Mouse (Mus musculus) megakaryocyte, embryonic 14.5 days (primary cell): ENCODE measurements around the gene Mei4. TPM values are rescaled to one million over a fixed set of nuclear protein-coding genes. Genes with fewer than 3 reads are reported as not detected.

Experiments
- H3K27me3 ChIP-seq: replicated peaks from 2 replicates; pipeline ENCODE3; 2012; ENCODE audit warnings: inconsistent platforms
- H3K36me3 ChIP-seq: replicated peaks from 2 replicates; pipeline ENCODE3; 2012; ENCODE audit warnings: low read length, inconsistent platforms, mixed read lengths
- H3K4me1 ChIP-seq: 2 replicates; pipeline ENCODE4 v1.6.1; 2012; ENCODE audit warnings: inconsistent platforms
- H3K4me3 ChIP-seq: replicated peaks from 2 replicates; pipeline ENCODE3; 2012; ENCODE audit warnings: moderate library complexity, mild to moderate bottlenecking, inconsistent platforms
- H3K9me3 ChIP-seq: 2 replicates; pipeline ENCODE4 v1.6.1; 2012; ENCODE audit warnings: inconsistent platforms
- FLI1 ChIP-seq: IDR thresholded peaks from 2 replicates; pipeline ENCODE4 v1.6.1; 2012; ENCODE audit warnings: low read length, inconsistent platforms, mixed read lengths
- GATA1 ChIP-seq: IDR thresholded peaks from 3 replicates; pipeline ENCODE4 v1.6.1; 2012; ENCODE audit warnings: mixed read lengths, low read length, inconsistent platforms, borderline replicate concordance
- polyA plus RNA-seq: library from polyadenylated mRNA; stranded (reverse); fragments of >175 nt; gene quantifications from 2 replicates; pipeline ENCODE4 v1.2.3, GENCODE M21; 2012; ENCODE audit warnings: low replicate concordance; ENCODE audit not compliant: insufficient read depth

Mei4 gene
- polyA plus RNA-seq, 1 experiment, result not detected

DNA sequence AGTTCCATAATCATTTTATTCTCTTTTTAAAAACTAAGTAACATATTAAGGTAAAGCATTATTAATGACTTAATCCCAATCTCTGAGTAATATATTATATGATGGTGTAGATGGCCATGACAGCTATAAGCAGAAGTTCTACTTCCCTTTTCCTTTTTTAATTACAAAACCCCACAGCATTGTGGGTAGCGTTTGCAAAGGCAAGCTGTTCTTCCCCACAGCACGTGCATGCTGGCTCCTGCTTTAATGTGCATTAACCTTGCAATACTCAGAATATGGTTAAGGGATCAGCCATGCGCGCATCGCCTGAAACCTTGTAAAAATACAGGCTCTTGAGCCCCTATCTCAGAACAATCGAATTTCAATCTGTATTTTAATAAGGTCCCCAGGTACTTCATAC is 82.2 kb downstream of the Mei4 start:
- H3K27me3 ChIP-seq, result no peaks in the 10 kb centered on the region
- H3K9me3 ChIP-seq, result no peaks in the 10 kb centered on the region
- no peak overlapping the region for H3K4me3 ChIP-seq
- TF ChIP-seq GATA1 (no peak), FLI1 (no peak)
- no peaks in the 10 kb centered on the region for H3K36me3 ChIP-seq
- H3K4me1 ChIP-seq, result no peaks in the 10 kb centered on the region

DNA sequence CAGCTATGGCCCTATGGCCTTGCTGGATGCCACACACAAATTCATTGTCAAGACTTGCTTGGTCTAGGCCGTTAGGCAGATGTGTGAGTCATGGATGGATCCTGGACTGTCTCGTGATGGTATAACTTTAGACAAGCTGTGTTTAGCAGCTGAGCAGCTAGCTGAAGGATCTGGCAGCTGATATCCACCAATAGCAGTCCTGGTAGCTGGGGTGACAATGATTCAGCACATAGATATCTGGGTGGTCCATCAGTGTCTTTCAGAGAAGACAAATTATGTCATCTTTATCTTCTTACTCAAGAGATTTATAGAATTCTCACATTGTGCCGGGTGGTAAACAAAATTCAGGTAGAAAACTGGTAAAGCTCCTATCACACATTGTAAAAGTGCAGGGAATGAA is 93.4 kb downstream of the Mei4 start:
- Histone ChIP-seq H3K4me3 (no peak overlapping the region), H3K36me3 (no peaks in the 10 kb centered on the region), H3K27me3 (no peaks in the 10 kb centered on the region), H3K9me3 (no peaks in the 10 kb centered on the region), H3K4me1 (no peaks in the 10 kb centered on the region)
- TF ChIP-seq FLI1 (no peak), GATA1 (no peak)

DNA sequence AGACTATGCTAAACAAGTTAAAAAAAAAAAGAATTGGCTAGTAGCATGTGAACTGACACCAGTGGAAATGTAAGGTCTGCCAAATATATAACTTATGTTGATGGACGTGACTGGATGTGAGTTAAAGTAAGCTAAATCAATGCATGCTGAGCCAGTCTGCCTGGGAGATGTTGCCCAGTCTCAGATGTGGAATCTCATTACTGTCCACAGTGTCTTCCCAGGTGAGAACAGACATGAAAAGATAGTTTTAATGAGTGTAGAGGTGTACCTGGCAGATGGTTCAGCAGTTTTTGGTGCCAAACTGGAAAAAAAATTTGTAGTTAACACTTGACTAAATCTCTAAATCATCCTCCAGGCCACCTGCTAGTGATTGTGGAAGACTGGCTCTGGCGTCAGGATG is 94.4 kb downstream of the Mei4 start:
- Histone ChIP-seq H3K27me3 (no peaks in the 10 kb centered on the region), H3K36me3 (no peaks in the 10 kb centered on the region), H3K4me1 (no peaks in the 10 kb centered on the region), H3K4me3 (no peak overlapping the region), H3K9me3 (no peaks in the 10 kb centered on the region)
- TF ChIP-seq GATA1 (no peak), FLI1 (no peak)

DNA sequence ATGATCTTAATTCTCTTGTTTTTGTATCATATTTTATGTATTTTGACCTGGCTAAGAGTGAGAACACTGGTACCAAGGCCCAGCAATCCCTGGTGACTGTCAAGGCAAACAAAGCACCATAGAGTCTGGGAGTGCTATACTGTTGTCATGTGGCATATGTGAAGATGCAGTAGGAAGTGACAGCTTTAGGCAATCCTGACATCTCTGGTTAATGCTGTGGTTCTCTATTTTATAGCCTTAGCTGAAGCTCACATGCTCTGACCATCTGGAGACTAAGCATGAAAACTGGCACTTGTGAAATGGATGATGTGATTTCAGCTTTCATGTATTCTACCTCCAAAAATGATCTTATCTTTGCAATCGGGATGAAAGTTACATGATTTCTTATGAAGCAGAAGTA is 103.3 kb downstream of the Mei4 start:
- Histone ChIP-seq H3K27me3 (no peaks in the 10 kb centered on the region), H3K4me1 (no peaks in the 10 kb centered on the region), H3K9me3 (no peaks in the 10 kb centered on the region), H3K4me3 (no peak overlapping the region), H3K36me3 (no peaks in the 10 kb centered on the region)
- no peak for TF ChIP-seq GATA1
- TF ChIP-seq FLI1, result no peak

DNA sequence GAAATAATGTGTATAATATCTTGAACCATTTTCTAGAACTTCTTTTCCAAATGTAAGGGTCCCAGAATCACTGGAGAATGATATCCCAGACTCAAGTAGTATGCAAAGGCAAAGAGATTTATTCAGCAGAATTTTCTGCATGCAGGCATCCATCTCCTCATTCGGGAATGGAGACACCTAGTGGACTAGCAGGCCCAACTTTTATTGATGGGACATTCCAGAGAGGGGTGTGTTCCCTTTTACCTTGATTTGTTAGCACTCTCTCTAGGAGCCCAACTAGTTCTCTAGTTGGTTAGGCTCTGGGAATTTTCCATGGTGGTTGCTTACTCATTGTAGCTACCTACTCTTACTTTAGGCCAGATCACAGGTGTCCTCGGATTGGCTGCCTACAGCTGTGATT is 105.5 kb downstream of the Mei4 start:
- Histone ChIP-seq H3K27me3 (no peaks in the 10 kb centered on the region), H3K9me3 (no peaks in the 10 kb centered on the region), H3K36me3 (no peaks in the 10 kb centered on the region), H3K4me1 (no peaks in the 10 kb centered on the region), H3K4me3 (no peak overlapping the region)
- TF ChIP-seq FLI1 (no peak), GATA1 (no peak)

DNA sequence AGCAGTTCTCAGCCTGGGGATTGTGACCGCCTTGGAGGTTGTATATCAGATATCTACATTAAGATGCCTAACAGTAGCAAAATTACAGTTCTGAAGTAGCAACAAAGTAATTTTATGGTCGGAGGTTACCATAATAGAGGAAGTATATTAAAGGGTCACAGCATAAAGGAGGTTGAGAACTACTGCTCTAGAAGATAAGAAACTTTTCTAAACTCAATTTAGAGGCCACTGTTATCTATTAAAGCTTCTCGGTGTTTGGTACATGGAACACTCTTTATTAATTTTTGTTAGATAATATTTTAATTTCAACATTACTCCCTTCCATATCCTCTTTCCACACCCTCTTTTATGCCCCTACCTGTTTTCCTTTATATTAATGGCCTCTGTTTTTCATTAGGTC is 119.0 kb downstream of the Mei4 start:
- TF ChIP-seq GATA1 (no peak), FLI1 (no peak)
- Histone ChIP-seq H3K27me3 (no peaks in the 10 kb centered on the region), H3K4me1 (no peaks in the 10 kb centered on the region), H3K36me3 (no peaks in the 10 kb centered on the region), H3K9me3 (no peaks in the 10 kb centered on the region), H3K4me3 (no peak overlapping the region)

DNA sequence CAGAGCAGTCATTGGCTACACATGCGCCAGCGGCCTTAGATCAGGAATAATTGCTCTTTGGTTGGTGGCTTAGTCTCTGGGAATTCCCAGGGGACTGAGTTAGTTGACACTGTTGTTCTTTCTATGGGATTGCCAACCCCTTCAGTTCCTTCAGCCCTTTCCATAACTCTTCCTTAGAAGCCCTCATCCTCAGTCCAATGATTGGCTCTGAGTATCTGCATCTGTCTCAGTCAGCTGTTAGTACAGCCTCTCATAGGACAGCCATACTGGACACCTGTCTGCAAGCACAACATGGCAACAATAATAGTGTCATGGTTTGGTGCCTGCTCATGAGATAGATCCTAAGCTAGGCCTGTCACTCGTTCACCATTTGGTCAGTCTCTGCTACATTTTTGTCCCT is 149.5 kb downstream of the Mei4 start:
- Histone ChIP-seq H3K4me3 (no peak overlapping the region), H3K36me3 (no peaks in the 10 kb centered on the region), H3K27me3 (no peaks in the 10 kb centered on the region), H3K9me3 (no peaks in the 10 kb centered on the region), H3K4me1 (no peaks in the 10 kb centered on the region)
- TF ChIP-seq GATA1 (no peak), FLI1 (no peak)

DNA sequence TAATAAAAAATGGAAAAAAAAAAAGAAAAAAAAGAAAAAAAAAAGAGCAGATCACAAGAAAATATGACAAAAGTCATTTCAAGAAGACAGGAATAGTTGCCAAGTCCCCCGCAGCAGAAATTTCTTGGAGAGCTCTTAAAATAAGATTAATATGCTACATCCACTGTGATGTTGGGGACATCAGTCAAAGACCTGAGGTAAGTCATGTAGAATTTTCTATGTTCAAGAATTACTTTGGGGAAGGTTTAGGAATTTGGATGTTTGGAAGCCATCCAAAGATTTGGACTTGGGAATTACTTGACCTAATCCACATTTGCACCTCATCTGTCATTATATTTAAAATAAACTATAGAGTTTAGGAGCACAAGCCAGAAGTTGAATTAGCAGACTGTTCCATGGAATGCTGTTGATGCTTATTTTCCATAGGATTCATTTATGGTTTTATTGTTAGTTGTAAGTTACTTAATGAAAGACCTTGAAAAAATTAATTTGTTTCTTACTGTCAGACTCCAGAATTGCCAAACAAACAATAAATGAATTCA is 179.1 kb downstream of the Mei4 start:
- no peaks in the 10 kb centered on the region for H3K4me1 ChIP-seq
- no peaks in the 10 kb centered on the region for H3K27me3 ChIP-seq
- TF ChIP-seq FLI1 (no peak), GATA1 (no peak)
- H3K36me3 ChIP-seq, result no peaks in the 10 kb centered on the region
- H3K9me3 ChIP-seq, result no peaks in the 10 kb centered on the region
- H3K4me3 ChIP-seq, result no peak overlapping the region

DNA sequence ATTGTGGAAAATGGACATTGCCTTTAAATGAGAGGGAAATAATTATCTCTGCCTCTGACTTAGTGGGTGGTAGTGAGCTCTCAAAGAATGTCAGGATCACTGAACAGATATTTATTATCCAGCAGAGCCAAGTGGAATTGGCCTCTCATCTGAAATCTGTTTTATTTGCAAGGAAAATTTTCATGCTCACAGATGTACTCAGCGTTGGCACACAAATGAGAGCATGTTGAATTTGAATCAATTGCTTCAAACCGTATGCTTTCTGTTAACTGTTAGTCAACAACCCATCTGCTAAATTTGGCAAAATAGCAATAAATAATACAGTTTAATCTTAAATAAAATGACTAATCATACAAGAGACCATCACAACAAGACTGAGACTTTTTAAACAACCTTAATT is 181.0 kb downstream of the Mei4 start:
- Histone ChIP-seq H3K36me3 (no peaks in the 10 kb centered on the region), H3K9me3 (no peaks in the 10 kb centered on the region), H3K4me1 (no peaks in the 10 kb centered on the region), H3K27me3 (no peaks in the 10 kb centered on the region), H3K4me3 (no peak overlapping the region)
- TF ChIP-seq GATA1 (no peak), FLI1 (no peak)

DNA sequence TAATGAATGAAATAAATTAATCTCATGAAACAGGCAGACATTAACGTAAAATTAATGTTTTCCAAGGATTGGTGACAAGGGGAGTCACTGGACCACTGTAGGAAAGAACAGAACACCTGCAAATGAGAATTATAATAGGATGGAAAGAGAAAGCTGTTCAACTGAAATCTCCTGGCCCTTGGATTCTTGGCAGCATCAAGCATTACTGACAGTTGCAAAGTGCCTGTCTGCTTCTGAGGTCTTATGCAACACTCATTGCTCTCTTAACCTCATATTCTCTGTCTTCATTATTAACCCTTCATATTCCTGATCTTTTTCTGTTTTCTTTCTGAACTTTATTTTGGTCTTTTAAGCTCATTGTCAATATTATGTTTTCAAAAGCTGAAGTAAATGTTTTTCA is 210.4 kb downstream of the Mei4 start:
- Histone ChIP-seq H3K4me1 (no peaks in the 10 kb centered on the region), H3K27me3 (no peaks in the 10 kb centered on the region), H3K9me3 (peaks cover 3% of the 10 kb centered on the region), H3K4me3 (no peak overlapping the region), H3K36me3 (no peaks in the 10 kb centered on the region)
- TF ChIP-seq GATA1 (no peak), FLI1 (no peak)

DNA sequence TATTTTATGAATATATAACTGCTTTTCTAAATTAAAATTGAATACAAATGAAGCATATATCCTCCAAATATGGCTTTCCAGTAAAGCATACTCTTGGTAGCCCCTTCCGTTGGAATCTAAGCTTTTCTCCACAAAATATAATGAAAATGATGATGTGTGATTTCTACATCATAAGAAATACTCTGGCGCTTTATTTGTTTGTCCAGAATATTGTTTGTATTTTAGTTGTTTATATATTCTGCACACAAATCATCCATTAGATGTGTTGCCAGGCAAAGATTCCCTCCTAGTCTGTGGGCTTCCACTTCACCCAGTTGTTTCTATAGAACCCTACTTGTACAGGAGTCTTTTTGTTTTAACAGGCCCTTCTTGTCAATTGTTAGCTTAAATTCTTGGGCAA is 211.8 kb downstream of the Mei4 start:
- no peaks in the 10 kb centered on the region for H3K36me3 ChIP-seq
- no peak overlapping the region for H3K4me3 ChIP-seq
- peaks cover 3% of the 10 kb centered on the region for H3K9me3 ChIP-seq
- no peaks in the 10 kb centered on the region for H3K4me1 ChIP-seq
- no peak for TF ChIP-seq FLI1
- no peak for TF ChIP-seq GATA1
- H3K27me3 ChIP-seq, result no peaks in the 10 kb centered on the region
